Mouse (Mus musculus) kidney, embryonic 14.5 days (tissue): Measurements from ENCODE around the gene 2700097O09Rik. TPM values are rescaled to one million over a fixed set of nuclear protein-coding genes. Genes with fewer than 3 reads are reported as not detected.
A peak's percentile ranks its signal among the peaks of the same experiment; 100 is the strongest.

ENCODE experiments used
- ATAC-seq: fragments of 200-750 bp; cut with Nextera tagmentation; 2 replicates; pipeline ENCODE4 v1.8.0; 2017; ENCODE audit warnings: moderate number of reproducible peaks, mild to moderate bottlenecking, moderate TSS enrichment, moderate library complexity; ENCODE audit not compliant: low FRiP score, low TSS enrichment
- H3K27ac ChIP-seq: fragments of 300-500 bp; sonication (generic); 2 replicates; pipeline ENCODE4 v1.5.1; 2014; ENCODE audit warnings: low read depth, mild to moderate bottlenecking, low read length, moderate library complexity, mixed read lengths
- H3K27me3 ChIP-seq: fragments of 300-500 bp; sonication (generic); 2 replicates; pipeline ENCODE4 v1.6.1; 2014; ENCODE audit warnings: mild to moderate bottlenecking, low read length; ENCODE audit not compliant: control insufficient read depth, insufficient read depth
- H3K36me3 ChIP-seq: fragments of 300-500 bp; sonication (generic); 2 replicates; pipeline ENCODE4 v1.6.1; 2014; ENCODE audit warnings: low read length, mixed read lengths; ENCODE audit not compliant: control insufficient read depth, insufficient read depth
- H3K4me1 ChIP-seq: fragments of 300-500 bp; sonication (generic); 2 replicates; pipeline ENCODE4 v1.6.1; 2014; ENCODE audit warnings: low read length, mixed read lengths; ENCODE audit not compliant: control insufficient read depth, insufficient read depth
- H3K4me2 ChIP-seq: fragments of 300-500 bp; sonication (generic); replicated peaks from 2 replicates; pipeline ENCODE4 v1.6.1; 2014; ENCODE audit warnings: low read depth, mild to moderate bottlenecking, low read length
- H3K4me3 ChIP-seq: fragments of 300-500 bp; sonication (generic); 2 replicates; pipeline ENCODE4 v1.5.1; 2014; ENCODE audit warnings: mild to moderate bottlenecking, low read length
- H3K9ac ChIP-seq: fragments of 300-500 bp; sonication (generic); 2 replicates; pipeline ENCODE4 v1.6.1; 2014; ENCODE audit warnings: low read depth, mild to moderate bottlenecking, low read length, moderate library complexity
- H3K9me3 ChIP-seq: fragments of 300-500 bp; sonication (generic); 2 replicates; pipeline ENCODE4 v1.6.1; 2016; ENCODE audit warnings: low read length; ENCODE audit not compliant: control insufficient read depth
- WGBS: fragments of 180-500 bp; shearing (Covaris S2); extraction: QIAGEN DNeasy Blood & Tissue Kit; methylation state at CpG from one replicate; pipeline ENCODE4 v1.1.7; 2014; 5-methylcytosine and 5-hydroxymethylcytosine counted together
- polyA plus RNA-seq: library from polyadenylated mRNA; unstranded; fragments of >200 nt; fragmentation: Nextera tagmentation; extraction: Ambion mirVana; gene quantifications from 2 replicates; pipeline ENCODE4 v1.2.1, GENCODE M21; 2014

2700097O09Rik gene
- polyA plus RNA-seq, 1 experiment from 2014 or later: 40.9 TPM

GRCm38 (mm10) chr12:55016339-55017118 is 63.4 kb downstream of the 2700097O09Rik start:
- H3K27ac ChIP-seq: no peak overlapping the region
- H3K4me1 ChIP-seq: no peaks in the 10 kb centered on the region
- no peak overlapping the region for H3K9ac ChIP-seq
- 65% methylated on average over 8 of the region's 8 CpGs for WGBS
- ATAC-seq: no peak
- no peaks in the 10 kb centered on the region for H3K9me3 ChIP-seq
- H3K36me3 ChIP-seq: no peaks in the 10 kb centered on the region
- no peak overlapping the region for H3K4me3 ChIP-seq
- no peaks in the 10 kb centered on the region for H3K27me3 ChIP-seq
- no peak overlapping the region for H3K4me2 ChIP-seq

- H3K27ac ChIP-seq: no peak overlapping the region
- WGBS: 92% methylated on average over 5 of the region's 5 CpGs
- no peak for ATAC-seq
These were observed 64.5 kb downstream of the 2700097O09Rik start for GRCm38 (mm10) chr12:55015428-55015827.

DNA sequence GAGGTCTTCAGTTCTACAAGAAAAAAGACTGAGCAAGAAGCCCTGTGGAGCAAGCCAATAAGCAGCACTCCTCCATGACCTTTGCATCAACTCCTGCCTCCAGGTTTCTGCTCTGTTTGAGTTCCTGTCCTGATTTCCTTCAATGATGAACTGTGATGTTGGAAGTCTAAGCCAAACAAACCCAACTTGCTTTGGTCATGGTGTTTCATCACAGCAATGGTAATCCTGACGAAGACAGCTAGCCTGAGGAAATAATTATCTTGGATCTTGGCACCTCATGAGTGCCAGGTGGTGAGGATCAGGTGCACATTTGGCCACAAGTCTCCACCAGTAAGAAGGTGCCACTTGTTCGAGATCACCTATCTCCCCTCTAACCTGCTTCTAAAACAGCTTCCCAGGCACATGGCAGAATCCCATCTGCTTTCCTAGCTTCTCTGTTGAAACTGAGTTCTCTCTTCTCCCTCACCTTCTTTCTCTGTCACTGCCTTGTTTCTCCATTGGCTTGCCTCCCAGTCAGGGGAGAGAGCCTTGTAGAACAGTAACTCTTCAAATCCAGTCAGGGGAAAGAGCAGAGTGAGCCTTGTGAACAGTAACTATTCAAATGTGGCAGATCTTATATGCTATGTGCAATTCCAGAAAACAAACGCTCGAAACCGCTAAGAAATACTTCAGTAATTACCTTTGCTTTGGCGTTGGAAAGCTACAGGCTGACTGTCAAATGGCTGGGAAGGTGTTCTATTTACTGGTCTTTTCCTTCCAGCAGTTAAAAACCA is 66.1 kb downstream of the 2700097O09Rik start, which contains the start of gene Baz1a:
Gene Baz1a, minus strand, starts transcription at position 723 of the 773 bp plus-strand sequence.
- no peak within 1 kb of the TSS for H3K4me3 ChIP-seq
- no peak for ATAC-seq
- no peaks in the 10 kb centered on the region for H3K4me1 ChIP-seq
- H3K4me2 ChIP-seq: no peak within 1 kb of the TSS
- H3K27me3 ChIP-seq: no peaks in the 10 kb centered on the region
- H3K27ac ChIP-seq: no peak within 1 kb of the TSS
- H3K36me3 ChIP-seq: no peaks in the 10 kb centered on the region
- WGBS: 85% methylated on average over 6 of the region's 6 CpGs
- no peaks in the 10 kb centered on the region for H3K9me3 ChIP-seq
- no peak within 1 kb of the TSS for H3K9ac ChIP-seq

More at GRCm38 (mm10) chr12:55015428-55015827, 64.5 kb downstream of the 2700097O09Rik start:
- Histone ChIP-seq H3K27me3 (no peaks in the 10 kb centered on the region), H3K9ac (no peak overlapping the region), H3K9me3 (no peaks in the 10 kb centered on the region), H3K36me3 (no peaks in the 10 kb centered on the region), H3K4me1 (no peaks in the 10 kb centered on the region), H3K4me2 (no peak overlapping the region), H3K4me3 (no peak overlapping the region)

GRCm38 (mm10) chr12:55013031-55013430 is 66.9 kb downstream of the 2700097O09Rik start:
- Histone ChIP-seq H3K9ac (no peak overlapping the region), H3K4me1 (no peaks in the 10 kb centered on the region), H3K27ac (no peak overlapping the region), H3K36me3 (no peaks in the 10 kb centered on the region), H3K4me2 (no peak overlapping the region), H3K4me3 (no peak overlapping the region), H3K27me3 (no peaks in the 10 kb centered on the region), H3K9me3 (no peaks in the 10 kb centered on the region)
- WGBS: 94% methylated on average over 1 of the region's 1 CpGs
- ATAC-seq: no peak

DNA sequence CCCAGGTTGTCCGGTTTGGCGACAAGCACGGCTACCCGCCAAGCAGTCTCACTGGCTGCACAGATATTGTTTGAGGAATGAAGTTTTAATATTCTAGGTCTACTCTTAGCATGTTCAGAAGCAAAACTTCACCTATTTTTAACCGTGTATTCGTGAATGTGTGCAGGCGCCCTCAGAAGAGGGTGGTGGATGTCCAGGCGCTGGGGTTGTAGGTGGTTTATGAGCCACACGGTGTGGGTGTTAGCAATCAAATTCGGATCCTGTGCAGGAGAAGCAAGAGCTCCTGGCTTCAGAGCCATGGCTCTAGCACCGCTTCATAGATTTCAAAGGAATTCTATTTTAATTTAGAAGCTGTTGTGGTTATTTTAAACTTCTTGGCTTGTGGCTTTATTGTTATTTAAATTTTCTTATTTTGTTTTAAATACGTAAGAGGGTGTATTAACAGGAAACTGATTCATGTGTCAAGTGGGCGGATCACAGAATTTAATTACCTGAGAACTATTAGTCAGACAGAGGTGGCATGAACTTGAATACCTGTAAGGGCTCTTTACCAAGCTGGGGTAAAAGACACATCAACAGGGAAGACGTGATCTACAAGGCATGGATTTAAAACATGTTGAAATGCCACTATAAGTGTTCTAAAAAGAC is 72.4 kb downstream of the 2700097O09Rik start:
- Histone ChIP-seq H3K4me1 (no peaks in the 10 kb centered on the region), H3K36me3 (no peaks in the 10 kb centered on the region), H3K27me3 (no peaks in the 10 kb centered on the region), H3K9me3 (peaks cover 4% of the 10 kb centered on the region; the same call in 1 of the 2 replicates), H3K9ac (no peak overlapping the region), H3K27ac (no peak overlapping the region), H3K4me2 (peak overlapping the region; percentile 8; the same call in 1 of the 2 replicates), H3K4me3 (no peak overlapping the region)
- 53% methylated on average over 14 of the region's 14 CpGs for WGBS
- no peak for ATAC-seq

DNA sequence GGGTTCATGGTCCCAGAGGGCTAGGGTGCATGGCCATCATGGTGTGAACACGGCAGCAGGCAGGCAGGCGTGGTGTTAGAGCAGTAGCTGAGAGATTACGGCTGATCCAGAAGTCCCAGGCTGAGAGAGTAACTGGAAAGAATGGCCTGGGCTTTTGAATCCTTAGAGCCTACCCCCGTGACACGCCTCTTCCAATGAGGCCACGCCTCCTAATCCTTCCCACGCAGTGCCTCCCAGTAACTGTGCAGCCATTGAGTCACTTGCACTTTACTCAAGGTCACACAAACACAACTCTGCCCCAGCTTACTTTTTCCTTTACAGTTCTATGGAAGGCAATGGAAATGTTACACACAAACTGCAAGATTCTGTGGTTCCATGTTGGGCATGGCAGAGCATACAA is 73.8 kb downstream of the 2700097O09Rik start:
- WGBS: 94% methylated on average over 7 of the region's 7 CpGs
- no peak for ATAC-seq
- Histone ChIP-seq H3K9me3 (peaks cover 4% of the 10 kb centered on the region; the same call in 1 of the 2 replicates), H3K36me3 (no peaks in the 10 kb centered on the region), H3K4me2 (no peak overlapping the region), H3K27me3 (no peaks in the 10 kb centered on the region), H3K27ac (no peak overlapping the region), H3K4me1 (no peaks in the 10 kb centered on the region), H3K9ac (no peak overlapping the region), H3K4me3 (no peak overlapping the region)

GRCm38 (mm10) chr12:55004396-55004795 is 75.5 kb downstream of the 2700097O09Rik start:
- no peaks in the 10 kb centered on the region for H3K27me3 ChIP-seq

GRCm38 (mm10) chr12:55003843-55004242 is 76.1 kb downstream of the 2700097O09Rik start:
- peaks cover 4% of the 10 kb centered on the region; the same call in 1 of the 2 replicates for H3K9me3 ChIP-seq
- WGBS: 90% methylated on average over 5 of the region's 5 CpGs
- H3K4me3 ChIP-seq: no peak overlapping the region
- H3K27me3 ChIP-seq: no peaks in the 10 kb centered on the region
- no peak for ATAC-seq
- no peak overlapping the region for H3K9ac ChIP-seq
- no peaks in the 10 kb centered on the region for H3K4me1 ChIP-seq
- no peaks in the 10 kb centered on the region for H3K36me3 ChIP-seq
- H3K4me2 ChIP-seq: no peak overlapping the region
- H3K27ac ChIP-seq: no peak overlapping the region

More at GRCm38 (mm10) chr12:55004396-55004795, 75.5 kb downstream of the 2700097O09Rik start:
- Histone ChIP-seq H3K4me1 (no peaks in the 10 kb centered on the region), H3K27ac (no peak overlapping the region), H3K4me3 (no peak overlapping the region), H3K4me2 (no peak overlapping the region), H3K36me3 (no peaks in the 10 kb centered on the region), H3K9me3 (peaks cover 4% of the 10 kb centered on the region; the same call in 1 of the 2 replicates), H3K9ac (no peak overlapping the region)
- 88% methylated on average over 3 of the region's 3 CpGs for WGBS
- ATAC-seq: no peak
